Mouse (Mus musculus): ENCODE results near the gene Il6ra. TPM values are rescaled to one million over a fixed set of nuclear protein-coding genes. Genes with fewer than 3 reads are reported as not detected.

Gene Il6ra
- polyA plus RNA-seq, 1 experiment from 2014 or later: 0.83 TPM

- H3K9ac ChIP-seq (replicated peaks): no peak overlapping the region
- no peak for ATAC-seq (ENCODE audit: insufficient number of reproducible peaks, insufficient read depth, low FRiP score, low TSS enrichment, low read depth)
- peak overlapping the region; percentile 9; the same call in 1 of the 2 replicates for H3K4me2 ChIP-seq
- peak overlapping the region; percentile 82 for H3K27ac ChIP-seq
- no peak overlapping the region for H3K4me3 ChIP-seq (replicated peaks)
- H3K36me3 ChIP-seq: no peaks in the 10 kb centered on the region
- H3K9me3 ChIP-seq: no peaks in the 10 kb centered on the region
- WGBS: 25% methylated on average over 8 of the region's 8 CpGs
- H3K27me3 ChIP-seq: no peaks in the 10 kb centered on the region
- peaks cover 19% of the 10 kb centered on the region for H3K4me1 ChIP-seq (replicated peaks)
Observed at GRCm38 (mm10) chr3:89889841-89890430, 23.1 kb downstream of the Il6ra start.

- no peaks in the 10 kb centered on the region for H3K27me3 ChIP-seq
- H3K4me2 ChIP-seq: no peak overlapping the region
- H3K36me3 ChIP-seq: no peaks in the 10 kb centered on the region
- 94% methylated on average over 7 of the region's 7 CpGs for WGBS
- no peak overlapping the region for H3K9ac ChIP-seq (replicated peaks)
- no peaks in the 10 kb centered on the region for H3K9me3 ChIP-seq
- H3K4me1 ChIP-seq (replicated peaks): peaks cover 19% of the 10 kb centered on the region
- H3K4me3 ChIP-seq (replicated peaks): no peak overlapping the region
- H3K27ac ChIP-seq: no peak overlapping the region
- ATAC-seq (ENCODE audit: insufficient number of reproducible peaks, insufficient read depth, low FRiP score, low TSS enrichment, low read depth): no peak
Observed at GRCm38 (mm10) chr3:89887582-89888230, 25.3 kb downstream of the Il6ra start.

- Histone ChIP-seq H3K4me2 (no peak overlapping the region), H3K9me3 (no peaks in the 10 kb centered on the region), H3K27me3 (no peaks in the 10 kb centered on the region), H3K36me3 (no peaks in the 10 kb centered on the region), H3K9ac (replicated peaks) (no peak overlapping the region), H3K27ac (no peak overlapping the region), H3K4me3 (replicated peaks) (no peak overlapping the region), H3K4me1 (replicated peaks) (peaks cover 19% of the 10 kb centered on the region)
- no peak for ATAC-seq (ENCODE audit: insufficient number of reproducible peaks, insufficient read depth, low FRiP score, low TSS enrichment, low read depth)
- 91% methylated on average over 11 of the region's 11 CpGs for WGBS
Observed at GRCm38 (mm10) chr3:89885766-89886165, 27.2 kb downstream of the Il6ra start.

GRCm38 (mm10) chr3:89883582-89884041 is 29.4 kb downstream of the Il6ra start:
- Histone ChIP-seq H3K9me3 (no peaks in the 10 kb centered on the region), H3K4me1 (replicated peaks) (no peaks in the 10 kb centered on the region), H3K4me2 (no peak overlapping the region), H3K9ac (replicated peaks) (no peak overlapping the region), H3K4me3 (replicated peaks) (no peak overlapping the region), H3K27ac (no peak overlapping the region), H3K36me3 (no peaks in the 10 kb centered on the region), H3K27me3 (no peaks in the 10 kb centered on the region)
- no peak for ATAC-seq (ENCODE audit: insufficient number of reproducible peaks, insufficient read depth, low FRiP score, low TSS enrichment, low read depth)
- WGBS: 83% methylated on average over 4 of the region's 4 CpGs

GRCm38 (mm10) chr3:89882556-89883181 is 30.3 kb downstream of the Il6ra start:
- H3K36me3 ChIP-seq: no peaks in the 10 kb centered on the region
- H3K4me2 ChIP-seq: no peak overlapping the region
- H3K4me1 ChIP-seq (replicated peaks): no peaks in the 10 kb centered on the region
- H3K27ac ChIP-seq: no peak overlapping the region
- H3K9ac ChIP-seq (replicated peaks): no peak overlapping the region
- no peaks in the 10 kb centered on the region for H3K9me3 ChIP-seq
- ATAC-seq (ENCODE audit: insufficient number of reproducible peaks, insufficient read depth, low FRiP score, low TSS enrichment, low read depth): no peak
- H3K27me3 ChIP-seq: no peaks in the 10 kb centered on the region
- 72% methylated on average over 8 of the region's 8 CpGs for WGBS
- H3K4me3 ChIP-seq (replicated peaks): no peak overlapping the region

- no peak overlapping the region for H3K9ac ChIP-seq (replicated peaks)
- H3K9me3 ChIP-seq: no peaks in the 10 kb centered on the region
- no peaks in the 10 kb centered on the region for H3K27me3 ChIP-seq
- no peak overlapping the region for H3K4me2 ChIP-seq
- 69% methylated on average over 5 of the region's 5 CpGs for WGBS
- no peak for ATAC-seq (ENCODE audit: insufficient number of reproducible peaks, insufficient read depth, low FRiP score, low TSS enrichment, low read depth)
- no peak overlapping the region for H3K27ac ChIP-seq
- no peaks in the 10 kb centered on the region for H3K4me1 ChIP-seq (replicated peaks)
- no peak overlapping the region for H3K4me3 ChIP-seq (replicated peaks)
- H3K36me3 ChIP-seq: no peaks in the 10 kb centered on the region
Observed at GRCm38 (mm10) chr3:89880036-89880851, 32.8 kb downstream of the Il6ra start.

GRCm38 (mm10) chr3:89879326-89879725 is 33.7 kb downstream of the Il6ra start:
- Histone ChIP-seq H3K4me3 (replicated peaks) (no peak overlapping the region), H3K9me3 (no peaks in the 10 kb centered on the region), H3K36me3 (no peaks in the 10 kb centered on the region), H3K4me1 (replicated peaks) (no peaks in the 10 kb centered on the region), H3K27me3 (no peaks in the 10 kb centered on the region), H3K4me2 (no peak overlapping the region), H3K9ac (replicated peaks) (no peak overlapping the region), H3K27ac (no peak overlapping the region)
- ATAC-seq (ENCODE audit: insufficient number of reproducible peaks, insufficient read depth, low FRiP score, low TSS enrichment, low read depth): no peak
- WGBS: 71% methylated on average over 3 of the region's 3 CpGs

GRCm38 (mm10) chr3:89878456-89878855 is 34.5 kb downstream of the Il6ra start:
- WGBS: 51% methylated on average over 3 of the region's 3 CpGs
- Histone ChIP-seq H3K27me3 (no peaks in the 10 kb centered on the region), H3K9me3 (no peaks in the 10 kb centered on the region), H3K36me3 (no peaks in the 10 kb centered on the region), H3K4me1 (replicated peaks) (no peaks in the 10 kb centered on the region), H3K9ac (replicated peaks) (no peak overlapping the region), H3K4me2 (no peak overlapping the region), H3K4me3 (replicated peaks) (no peak overlapping the region), H3K27ac (no peak overlapping the region)
- ATAC-seq (ENCODE audit: insufficient number of reproducible peaks, insufficient read depth, low FRiP score, low TSS enrichment, low read depth): no peak

- Histone ChIP-seq H3K4me1 (replicated peaks) (no peaks in the 10 kb centered on the region), H3K9me3 (peaks cover 5% of the 10 kb centered on the region; the same call in 1 of the 2 replicates), H3K4me3 (replicated peaks) (no peak overlapping the region), H3K36me3 (no peaks in the 10 kb centered on the region), H3K9ac (replicated peaks) (no peak overlapping the region), H3K4me2 (no peak overlapping the region), H3K27ac (no peak overlapping the region), H3K27me3 (no peaks in the 10 kb centered on the region)
- WGBS: 86% methylated on average over 8 of the region's 8 CpGs
- ATAC-seq (ENCODE audit: insufficient number of reproducible peaks, insufficient read depth, low FRiP score, low TSS enrichment, low read depth): no peak
Observed at GRCm38 (mm10) chr3:89877129-89877528, 35.9 kb downstream of the Il6ra start.

- WGBS: 86% methylated on average over 4 of the region's 4 CpGs
- Histone ChIP-seq H3K4me1 (replicated peaks) (no peaks in the 10 kb centered on the region), H3K36me3 (no peaks in the 10 kb centered on the region), H3K27me3 (no peaks in the 10 kb centered on the region), H3K9me3 (peaks cover 5% of the 10 kb centered on the region; the same call in 1 of the 2 replicates), H3K4me2 (no peak overlapping the region), H3K9ac (replicated peaks) (no peak overlapping the region), H3K4me3 (replicated peaks) (no peak overlapping the region), H3K27ac (no peak overlapping the region)
- ATAC-seq (ENCODE audit: insufficient number of reproducible peaks, insufficient read depth, low FRiP score, low TSS enrichment, low read depth): no peak; the same call in 1 of the 2 replicates
Observed at GRCm38 (mm10) chr3:89876469-89876868, 36.5 kb downstream of the Il6ra start.

GRCm38 (mm10) chr3:89875781-89876180 is 37.2 kb downstream of the Il6ra start:
- H3K36me3 ChIP-seq: no peaks in the 10 kb centered on the region
- H3K4me3 ChIP-seq (replicated peaks): no peak overlapping the region
- H3K27ac ChIP-seq: no peak overlapping the region
- peaks cover 5% of the 10 kb centered on the region; the same call in 1 of the 2 replicates for H3K9me3 ChIP-seq
- 86% methylated on average over 8 of the region's 8 CpGs for WGBS
- no peak overlapping the region for H3K9ac ChIP-seq (replicated peaks)
- ATAC-seq (ENCODE audit: insufficient number of reproducible peaks, insufficient read depth, low FRiP score, low TSS enrichment, low read depth): no peak
- peaks cover 4% of the 10 kb centered on the region for H3K4me1 ChIP-seq (replicated peaks)
- no peaks in the 10 kb centered on the region for H3K27me3 ChIP-seq
- no peak overlapping the region for H3K4me2 ChIP-seq
